In genomic region chr17:35822564-35822963, GRCm38 (mm10) we compare ENCODE assay signal across 8 mouse cellular contexts. TPM values are rescaled to one million over a fixed set of nuclear protein-coding genes. Genes with fewer than 3 reads are reported as not detected.
DNase-seq lines count a peak whose midpoint lies in the region; ATAC-seq and TF ChIP-seq lines count a peak whose summit lies in the region.

No protein-coding gene starts in this region.

- no peak for TF ChIP-seq CTCF in left cerebral cortex, adult 2 months (IDR thresholded peaks at IDR 0.05)

- ATAC-seq in embryonic facial prominence, embryonic 11.5 days (replicated peaks; ENCODE audit: insufficient number of reproducible peaks, low FRiP score, low TSS enrichment, low read depth) = peak; percentile 6; the same call in 1 of the 2 replicates
- no peak for ATAC-seq in hindbrain, embryonic 13.5 days (ENCODE audit: low FRiP score)
- ATAC-seq in midbrain, embryonic 14.5 days (ENCODE audit: low FRiP score, low TSS enrichment) = peak; percentile 38

- H3K36me3 ChIP-seq in embryonic facial prominence, embryonic 11.5 days (replicated peaks; ENCODE audit: control insufficient read depth, insufficient read depth, low read depth, low read length) = no peaks in the 10 kb centered on the region
- H3K36me3 ChIP-seq in hindbrain, embryonic 13.5 days = peaks cover 28% of the 10 kb centered on the region
- H3K36me3 ChIP-seq in midbrain, embryonic 14.5 days (ENCODE audit: control insufficient read depth, insufficient read depth, low read length) = peaks cover 23% of the 10 kb centered on the region

- peak overlapping the region; percentile 87 for H3K4me3 ChIP-seq in left cerebral cortex, adult 2 months
- H3K4me3 ChIP-seq in embryonic facial prominence, embryonic 11.5 days (ENCODE audit: low read depth, low read length) = peak overlapping the region; percentile 58
- peak overlapping the region; percentile 66 for H3K4me3 ChIP-seq in hindbrain, embryonic 13.5 days
- peak overlapping the region; percentile 66 for H3K4me3 ChIP-seq in midbrain, embryonic 14.5 days (replicated peaks; ENCODE audit: low read depth, low read length)

- H3K27ac ChIP-seq in left cerebral cortex, adult 2 months = peak overlapping the region; percentile 63
- no peak overlapping the region for H3K27ac ChIP-seq in embryonic facial prominence, embryonic 11.5 days (replicated peaks; ENCODE audit: low read depth, low read length)
- peak overlapping the region; percentile 86 for H3K27ac ChIP-seq in hindbrain, embryonic 13.5 days
- peak overlapping the region; percentile 83 for H3K27ac ChIP-seq in midbrain, embryonic 14.5 days (replicated peaks; ENCODE audit: low read depth, low read length)

- H3K27me3 ChIP-seq in embryonic facial prominence, embryonic 11.5 days (ENCODE audit: control insufficient read depth, insufficient read depth, low read length) = no peaks in the 10 kb centered on the region; the same call in 1 of the 2 replicates
- peaks cover 30% of the 10 kb centered on the region for H3K27me3 ChIP-seq in hindbrain, embryonic 13.5 days
- 0 out of 2 replicates have a peak, but pooled peaks cover 4% of the 10 kb centered on the region for H3K27me3 ChIP-seq in midbrain, embryonic 14.5 days (ENCODE audit: control insufficient read depth, insufficient read depth, low read length)

- DNase-seq in left cerebral cortex, adult 2 months (ENCODE audit: extremely low spot score in 1 of 2, low spot score in 2 of 2) = no peak
- no peak for DNase-seq in left cerebral cortex, adult 8-10 months (ENCODE audit: low spot score in 2 of 2)
- no peak for DNase-seq in embryonic facial prominence, embryonic 11.5 days (ENCODE audit: low spot score)
- peak; percentile 70 for DNase-seq in midbrain, embryonic 14.5 days
- no peak for DNase-seq in right cerebral cortex, postnatal 36 days (ENCODE audit: low spot score in 2 of 2)
- DNase-seq in adrenal gland, postnatal 14 days = no peak
- no peak for DNase-seq in kidney, postnatal 14 days

- peaks cover 3% of the 10 kb centered on the region for H3K4me1 ChIP-seq in embryonic facial prominence, embryonic 11.5 days (ENCODE audit: control insufficient read depth, insufficient read depth, low read length)
- H3K4me1 ChIP-seq in hindbrain, embryonic 13.5 days (replicated peaks) = peaks cover 38% of the 10 kb centered on the region
- H3K4me1 ChIP-seq in midbrain, embryonic 14.5 days (ENCODE audit: control insufficient read depth, insufficient read depth, low read length) = peaks cover 24% of the 10 kb centered on the region

- no peaks in the 10 kb centered on the region for H3K9me3 ChIP-seq in embryonic facial prominence, embryonic 11.5 days (replicated peaks; ENCODE audit: control insufficient read depth, low read length)
- H3K9me3 ChIP-seq in hindbrain, embryonic 13.5 days = no peaks in the 10 kb centered on the region
- no peaks in the 10 kb centered on the region for H3K9me3 ChIP-seq in midbrain, embryonic 14.5 days (ENCODE audit: control insufficient read depth, low read length)

- intact Hi-C loops in left cerebral cortex, adult 2 months (cut with DNase I) = no loop called here

- H3K9ac ChIP-seq in embryonic facial prominence, embryonic 11.5 days (replicated peaks; ENCODE audit: low read length) = no peak overlapping the region; the same call in none of the 2 replicates
- H3K9ac ChIP-seq in hindbrain, embryonic 13.5 days = peak overlapping the region; percentile 79
- peak overlapping the region; percentile 69; the same call in 1 of the 2 replicates for H3K9ac ChIP-seq in midbrain, embryonic 14.5 days (replicated peaks; ENCODE audit: low read length)

- 3% methylated on average over 11 of the region's 11 CpGs for whole genome bisulfite sequencing in embryonic facial prominence, embryonic 11.5 days
- 4% methylated on average over 11 of the region's 11 CpGs for WGBS in hindbrain, embryonic 13.5 days
- WGBS in midbrain, embryonic 14.5 days = 1% methylated on average over 11 of the region's 11 CpGs

- H3K4me2 ChIP-seq in embryonic facial prominence, embryonic 11.5 days (ENCODE audit: low read depth, low read length) = peak overlapping the region; percentile 95
- H3K4me2 ChIP-seq in hindbrain, embryonic 13.5 days = peak overlapping the region; percentile 85
- peak overlapping the region; percentile 75 for H3K4me2 ChIP-seq in midbrain, embryonic 14.5 days (ENCODE audit: low read length)

RNA-seq across cellular contexts. Expression of gene Flot1, which starts 0.5 kb away (rescaled TPM):
- total RNA-seq in left cerebral cortex, adult 2 months (2021) = 100 to 1,000 TPM; 137 to 144 TPM
- 100 to 1,000 TPM; 118 to 151 (median 137) TPM for total RNA-seq in left cerebral cortex, adult 8-10 months (2022)
- polyA plus RNA-seq in embryonic facial prominence, embryonic 11.5 days (2014; fragmentation: Nextera tagmentation; extraction: Ambion mirVana) = 46.7 and 53.8 TPM in 2 replicates
- 75.2 and 78.8 TPM in 2 replicates for polyA plus RNA-seq in hindbrain, embryonic 13.5 days (2015; fragmentation: Nextera tagmentation; extraction: Ambion mirVana)
- 59.9 and 74.0 TPM in 2 replicates for polyA plus RNA-seq in midbrain, embryonic 14.5 days (2014; fragmentation: Nextera tagmentation; extraction: Ambion mirVana)
- total RNA-seq in adrenal gland, postnatal 14 days (2021) = 52.4 and 59.5 TPM in 2 replicates

RNA-seq across cellular contexts. Expression of gene Ier3, which starts 1.1 kb away (rescaled TPM):
- total RNA-seq in left cerebral cortex, adult 2 months (2021) = 10 to 100 TPM; 14.7 to 17.5 TPM
- total RNA-seq in left cerebral cortex, adult 8-10 months (2022) = 10 to 100 TPM; 11.1 to 17.3 (median 15.2) TPM
- polyA plus RNA-seq in embryonic facial prominence, embryonic 11.5 days (2014; fragmentation: Nextera tagmentation; extraction: Ambion mirVana) = 2.7 and 3.4 TPM in 2 replicates
- 8.2 and 9.2 TPM in 2 replicates for polyA plus RNA-seq in hindbrain, embryonic 13.5 days (2015; fragmentation: Nextera tagmentation; extraction: Ambion mirVana)
- 3.3 and 4.0 TPM in 2 replicates for polyA plus RNA-seq in midbrain, embryonic 14.5 days (2014; fragmentation: Nextera tagmentation; extraction: Ambion mirVana)
- total RNA-seq in adrenal gland, postnatal 14 days (2021) = 12.7 and 26.3 TPM in 2 replicates

RNA-seq across cellular contexts. Expression of gene Tubb5, which starts 15.5 kb away (rescaled TPM):
- 100 to 1,000 TPM; 417 to 433 TPM for total RNA-seq in left cerebral cortex, adult 2 months (2021)
- total RNA-seq in left cerebral cortex, adult 8-10 months (2022) = 100 to 1,000 TPM; 430 to 459 (median 451) TPM
- 1,420 and 1,481 TPM in 2 replicates for polyA plus RNA-seq in embryonic facial prominence, embryonic 11.5 days (2014; fragmentation: Nextera tagmentation; extraction: Ambion mirVana)
- polyA plus RNA-seq in hindbrain, embryonic 13.5 days (2015; fragmentation: Nextera tagmentation; extraction: Ambion mirVana) = 1,714 and 1,822 TPM in 2 replicates
- 1,880 and 2,054 TPM in 2 replicates for polyA plus RNA-seq in midbrain, embryonic 14.5 days (2014; fragmentation: Nextera tagmentation; extraction: Ambion mirVana)
- 285 and 320 TPM in 2 replicates for total RNA-seq in adrenal gland, postnatal 14 days (2021)

RNA-seq across cellular contexts. Expression of gene Mdc1, which starts 18.8 kb away (rescaled TPM):
- total RNA-seq in left cerebral cortex, adult 2 months (2021) = 10 to 100 TPM; 14.6 to 17.8 TPM
- total RNA-seq in left cerebral cortex, adult 8-10 months (2022) = 10 to 100 TPM; 13.8 to 21.2 (median 18.2) TPM
- polyA plus RNA-seq in embryonic facial prominence, embryonic 11.5 days (2014; fragmentation: Nextera tagmentation; extraction: Ambion mirVana) = 22.2 and 23.4 TPM in 2 replicates
- 11.0 and 11.3 TPM in 2 replicates for polyA plus RNA-seq in hindbrain, embryonic 13.5 days (2015; fragmentation: Nextera tagmentation; extraction: Ambion mirVana)
- polyA plus RNA-seq in midbrain, embryonic 14.5 days (2014; fragmentation: Nextera tagmentation; extraction: Ambion mirVana) = 7.3 and 8.2 TPM in 2 replicates
- total RNA-seq in adrenal gland, postnatal 14 days (2021) = 20.6 and 21.9 TPM in 2 replicates

RNA-seq across cellular contexts. Expression of gene Nrm, which starts 38.6 kb away (rescaled TPM):
- total RNA-seq in left cerebral cortex, adult 2 months (2021) = 1 to 10 TPM; 2.1 to 4.1 TPM
- 1 to 10 TPM; 2.6 to 3.4 (median 3.0) TPM for total RNA-seq in left cerebral cortex, adult 8-10 months (2022)
- polyA plus RNA-seq in embryonic facial prominence, embryonic 11.5 days (2014; fragmentation: Nextera tagmentation; extraction: Ambion mirVana) = 48.8 and 53.2 TPM in 2 replicates
- 26.4 and 26.9 TPM in 2 replicates for polyA plus RNA-seq in hindbrain, embryonic 13.5 days (2015; fragmentation: Nextera tagmentation; extraction: Ambion mirVana)
- polyA plus RNA-seq in midbrain, embryonic 14.5 days (2014; fragmentation: Nextera tagmentation; extraction: Ambion mirVana) = 14.5 and 20.2 TPM in 2 replicates
- 10.6 and 15.9 TPM in 2 replicates for total RNA-seq in adrenal gland, postnatal 14 days (2021)
